ENCODE assay signal across 8 mouse cellular contexts in the genomic region with DNA sequence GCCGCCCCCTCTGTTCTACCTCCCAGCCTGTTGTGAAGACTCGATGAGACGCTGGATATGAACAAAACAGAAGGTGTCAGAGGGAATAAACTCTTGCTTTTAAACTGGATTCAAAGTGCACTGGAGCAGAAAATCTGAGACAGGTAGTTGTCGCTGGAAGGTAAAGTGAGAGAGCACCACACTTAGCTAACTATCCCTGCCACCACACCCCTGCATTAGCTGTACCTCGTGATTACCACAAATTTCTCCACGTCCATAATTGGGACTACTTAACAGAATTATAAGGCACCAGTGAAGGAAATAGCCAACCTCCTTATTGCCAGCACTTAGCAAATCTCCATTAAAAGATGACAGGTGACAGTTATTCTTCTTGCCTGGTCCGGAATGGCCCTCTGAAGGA. TPM values are rescaled to one million over a fixed set of nuclear protein-coding genes. Genes with fewer than 3 reads are reported as not detected.
DNase-seq lines count a peak whose midpoint lies in the region; ATAC-seq and TF ChIP-seq lines count a peak whose summit lies in the region.
"Had no signal": no experiment of that assay in that cellular context is flagged by ENCODE, and none has a peak within 500 bp of the region (broad histone marks: within the 10 kb centered on the region; RNA-seq: fewer than 3 reads in every experiment).

No protein-coding gene starts in this region.

- no peak for TF ChIP-seq EP300 in stomach, postnatal 0 days (optimal IDR thresholded peaks at IDR 0.05)

- H3K4me2 ChIP-seq in liver, embryonic 11.5 days, result peak overlapping the region; percentile 73
- H3K4me2 ChIP-seq in stomach, postnatal 0 days (replicated peaks; ENCODE audit: low read depth), result peak overlapping the region; percentile 95

- peak overlapping the region; percentile 88 for H3K4me3 ChIP-seq in forebrain, embryonic 10.5 days
- H3K4me3 ChIP-seq in liver, embryonic 11.5 days (ENCODE audit: low read depth, low read length), result peak overlapping the region; percentile 89
- H3K4me3 ChIP-seq in stomach, postnatal 0 days (ENCODE audit: low read depth, low read length), result peak overlapping the region; percentile 81

- peak overlapping the region; percentile 88 for H3K27ac ChIP-seq in forebrain, embryonic 10.5 days
- no peak overlapping the region for H3K27ac ChIP-seq in liver, embryonic 11.5 days (ENCODE audit: low read depth, low read length)
- no peak overlapping the region for H3K27ac ChIP-seq in stomach, postnatal 0 days (replicated peaks)

- H3K4me1 ChIP-seq in forebrain, embryonic 10.5 days, result peaks cover 28% of the 10 kb centered on the region
- H3K4me1 ChIP-seq in liver, embryonic 11.5 days (replicated peaks; ENCODE audit: control insufficient read depth, insufficient read depth, low read length), result peaks cover 7% of the 10 kb centered on the region
- H3K4me1 ChIP-seq in stomach, postnatal 0 days (replicated peaks; ENCODE audit: control insufficient read depth, insufficient read depth), result no peaks in the 10 kb centered on the region

- H3K9me3 ChIP-seq in forebrain, embryonic 10.5 days, result no peaks in the 10 kb centered on the region
- H3K9me3 ChIP-seq in liver, embryonic 11.5 days (ENCODE audit: control insufficient read depth, low read length), result no peaks in the 10 kb centered on the region
- no peaks in the 10 kb centered on the region for H3K9me3 ChIP-seq in stomach, postnatal 0 days (ENCODE audit: control insufficient read depth, low read length)

- TF ChIP-seq CTCF in stomach, postnatal 0 days (IDR thresholded peaks at IDR 0.05; ENCODE audit: low read depth), result no peak

- 23% methylated on average over 7 of the region's 7 CpGs for WGBS in forebrain, embryonic 10.5 days
- 17% methylated on average over 7 of the region's 7 CpGs for WGBS in liver, embryonic 11.5 days
- 17% methylated on average over 7 of the region's 7 CpGs for WGBS in stomach, postnatal 0 days

- H3K36me3 ChIP-seq in forebrain, embryonic 10.5 days (replicated peaks), result peaks cover 50% of the 10 kb centered on the region
- peaks cover 9% of the 10 kb centered on the region for H3K36me3 ChIP-seq in liver, embryonic 11.5 days (ENCODE audit: control insufficient read depth, insufficient read depth, low read length)
- H3K36me3 ChIP-seq in stomach, postnatal 0 days (ENCODE audit: control insufficient read depth, insufficient read depth, low read length), result no peaks in the 10 kb centered on the region

- 0 out of 2 replicates have a peak, but pooled peaks have one; percentile 29 for ATAC-seq in liver, embryonic 11.5 days (replicated peaks; ENCODE audit: low FRiP score)
- no peak for ATAC-seq in stomach, postnatal 0 days (ENCODE audit: low FRiP score, low TSS enrichment)

- no peaks in the 10 kb centered on the region for H3K27me3 ChIP-seq in forebrain, embryonic 10.5 days (ENCODE audit: poor library complexity, severe bottlenecking)
- no peaks in the 10 kb centered on the region for H3K27me3 ChIP-seq in liver, embryonic 11.5 days (replicated peaks; ENCODE audit: control insufficient read depth, insufficient read depth, low read length)
- no peaks in the 10 kb centered on the region for H3K27me3 ChIP-seq in stomach, postnatal 0 days (ENCODE audit: control insufficient read depth, insufficient read depth, low read length)

- peak overlapping the region; percentile 93 for H3K9ac ChIP-seq in liver, embryonic 11.5 days (ENCODE audit: low read depth, low read length)
- peak overlapping the region; percentile 84 for H3K9ac ChIP-seq in stomach, postnatal 0 days (ENCODE audit: low read length)

- DNase-seq in spleen, adult 12 weeks (ENCODE audit: low spot score), result peak; percentile 2
- no peak for DNase-seq in spleen, adult 18-20 months
- no peak for DNase-seq in forebrain, embryonic 10.5 days (ENCODE audit: extremely low spot score, low spot score)
- no peak for DNase-seq in liver, embryonic 11.5 days (ENCODE audit: low spot score)
- DNase-seq in stomach, postnatal 0 days (ENCODE audit: low spot score), result no peak
- DNase-seq in natural killer cell, adult 2 months (ENCODE audit: low spot score in 2 of 2), result no peak
- DNase-seq in cerebellum, postnatal 14 days, result no peak

RNA-seq across cellular contexts. Expression of a gene that starts 0.6 kb away (rescaled TPM):
- 15.3 and 17.3 TPM in 2 replicates for polyA plus RNA-seq in forebrain, embryonic 10.5 days (2016; fragmentation: Nextera tagmentation; extraction: Ambion mirVana)
- 18.0 and 18.4 TPM in 2 replicates for polyA plus RNA-seq in liver, embryonic 11.5 days (2014; fragmentation: Nextera tagmentation; extraction: Ambion mirVana)
- 2.2 and 2.5 TPM in 2 replicates for polyA plus RNA-seq in stomach, postnatal 0 days (2015; fragmentation: Nextera tagmentation; extraction: Ambion mirVana)

RNA-seq across cellular contexts. Expression of a gene that starts 0.6 kb away (rescaled TPM):
- 116 and 118 TPM in 2 replicates for polyA plus RNA-seq in forebrain, embryonic 10.5 days (2016; fragmentation: Nextera tagmentation; extraction: Ambion mirVana)
- polyA plus RNA-seq in liver, embryonic 11.5 days (2014; fragmentation: Nextera tagmentation; extraction: Ambion mirVana), result 95.6 and 103 TPM in 2 replicates
- polyA plus RNA-seq in stomach, postnatal 0 days (2015; fragmentation: Nextera tagmentation; extraction: Ambion mirVana), result 32.0 and 37.4 TPM in 2 replicates

RNA-seq across cellular contexts. Expression of a gene that starts 54.7 kb away (rescaled TPM):
- polyA plus RNA-seq in forebrain, embryonic 10.5 days (2016; fragmentation: Nextera tagmentation; extraction: Ambion mirVana), result 46.7 TPM in 2 replicates
- polyA plus RNA-seq in liver, embryonic 11.5 days (2014; fragmentation: Nextera tagmentation; extraction: Ambion mirVana), result 56.6 and 58.7 TPM in 2 replicates
- polyA plus RNA-seq in stomach, postnatal 0 days (2015; fragmentation: Nextera tagmentation; extraction: Ambion mirVana), result 69.4 and 70.0 TPM in 2 replicates

RNA-seq across cellular contexts. Expression of a gene that starts 55.3 kb away (rescaled TPM):
- polyA plus RNA-seq in forebrain, embryonic 10.5 days (2016; fragmentation: Nextera tagmentation; extraction: Ambion mirVana), result 0.38 and 0.83 TPM in 2 replicates
- polyA plus RNA-seq in liver, embryonic 11.5 days (2014; fragmentation: Nextera tagmentation; extraction: Ambion mirVana), result 0.27 and 1.1 TPM in 2 replicates
- not detected in 2 replicates for polyA plus RNA-seq in stomach, postnatal 0 days (2015; fragmentation: Nextera tagmentation; extraction: Ambion mirVana)
- polyA plus RNA-seq: gonadal fat pad, adult 2 months had no signal
